Comparison of ENCODE assay signal across 15 mouse cellular contexts in the genomic region with DNA sequence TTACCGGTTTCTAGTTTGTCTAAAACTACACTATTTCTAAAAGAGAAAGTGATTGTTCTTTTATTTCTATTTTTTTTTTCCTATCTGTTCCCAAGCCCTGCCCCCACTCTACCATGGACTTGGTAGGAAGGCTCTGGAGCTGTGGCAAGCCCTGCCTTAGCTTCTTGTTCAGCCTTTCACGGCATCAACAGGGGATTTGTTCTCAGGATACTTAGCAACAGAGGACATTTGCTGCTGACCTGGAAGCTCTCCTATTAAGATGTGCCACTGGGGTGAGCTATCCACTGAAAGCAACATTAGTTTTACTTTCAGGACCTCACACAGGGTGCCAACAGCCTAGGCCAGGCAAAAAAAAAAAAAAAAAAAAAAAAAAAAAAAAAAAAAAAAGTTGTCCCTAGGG. TPM values are rescaled to one million over a fixed set of nuclear protein-coding genes. Genes with fewer than 3 reads are reported as not detected.
DNase-seq lines count a peak whose midpoint lies in the region; ATAC-seq and TF ChIP-seq lines count a peak whose summit lies in the region.
"Had no signal": no experiment of that assay in that cellular context is flagged by ENCODE, and none has a peak within 500 bp of the region (broad histone marks: within the 10 kb centered on the region; RNA-seq: fewer than 3 reads in every experiment).

No protein-coding gene starts in this region.

- H3K4me3 ChIP-seq in kidney, embryonic 15.5 days (replicated peaks), result peak overlapping the region; percentile 50; the same call in 1 of the 2 replicates
- H3K4me3 ChIP-seq in embryonic facial prominence, embryonic 14.5 days (ENCODE audit: low read depth, low read length), result peak overlapping the region; percentile 41; the same call in 1 of the 2 replicates
- H3K4me3 ChIP-seq in hindbrain, embryonic 15.5 days, result peak overlapping the region; percentile 43
- H3K4me3 ChIP-seq in neural tube, embryonic 14.5 days (ENCODE audit: low read depth, low read length), result no peak overlapping the region
- no peak overlapping the region for H3K4me3 ChIP-seq in stomach, postnatal 0 days (ENCODE audit: low read depth, low read length)

- H3K9me3 ChIP-seq in kidney, embryonic 15.5 days (replicated peaks), result no peaks in the 10 kb centered on the region
- H3K9me3 ChIP-seq in embryonic facial prominence, embryonic 14.5 days (ENCODE audit: control insufficient read depth, low read length), result no peaks in the 10 kb centered on the region
- no peaks in the 10 kb centered on the region for H3K9me3 ChIP-seq in hindbrain, embryonic 15.5 days
- no peaks in the 10 kb centered on the region for H3K9me3 ChIP-seq in neural tube, embryonic 14.5 days (ENCODE audit: control insufficient read depth, low read length)
- no peaks in the 10 kb centered on the region for H3K9me3 ChIP-seq in stomach, postnatal 0 days (ENCODE audit: control insufficient read depth, low read length)

- no peaks in the 10 kb centered on the region for H3K36me3 ChIP-seq in kidney, embryonic 15.5 days
- no peaks in the 10 kb centered on the region for H3K36me3 ChIP-seq in embryonic facial prominence, embryonic 14.5 days (ENCODE audit: control insufficient read depth, insufficient read depth, low read length)
- no peaks in the 10 kb centered on the region for H3K36me3 ChIP-seq in hindbrain, embryonic 15.5 days
- no peaks in the 10 kb centered on the region for H3K36me3 ChIP-seq in neural tube, embryonic 14.5 days (ENCODE audit: control insufficient read depth, insufficient read depth, low read length)
- H3K36me3 ChIP-seq in stomach, postnatal 0 days (ENCODE audit: control insufficient read depth, insufficient read depth, low read length), result no peaks in the 10 kb centered on the region

- peaks cover 29% of the 10 kb centered on the region for H3K4me1 ChIP-seq in kidney, embryonic 15.5 days
- 0 out of 2 replicates have a peak, but pooled peaks cover 3% of the 10 kb centered on the region for H3K4me1 ChIP-seq in embryonic facial prominence, embryonic 14.5 days (ENCODE audit: control insufficient read depth, insufficient read depth, low read length)
- H3K4me1 ChIP-seq in hindbrain, embryonic 15.5 days (replicated peaks), result peaks cover 29% of the 10 kb centered on the region
- H3K4me1 ChIP-seq in neural tube, embryonic 14.5 days (ENCODE audit: control insufficient read depth, insufficient read depth, low read length), result peaks cover 15% of the 10 kb centered on the region; the same call in 1 of the 2 replicates
- H3K4me1 ChIP-seq in stomach, postnatal 0 days (replicated peaks; ENCODE audit: control insufficient read depth, insufficient read depth), result peaks cover 6% of the 10 kb centered on the region

- TF ChIP-seq CTCF in stomach, postnatal 0 days (IDR thresholded peaks at IDR 0.05; ENCODE audit: low read depth), result no peak

- no peak for DNase-seq in kidney, adult 18-20 months
- DNase-seq in embryonic facial prominence, embryonic 14.5 days (ENCODE audit: low spot score), result no peak
- DNase-seq in gastrocnemius, postnatal 36 days, result no peak
- no peak for DNase-seq in frontal cortex, postnatal 25 days (ENCODE audit: low spot score in 2 of 2)
- no peak for DNase-seq in stomach, postnatal 0 days (ENCODE audit: low spot score)
- DNase-seq: adrenal gland, postnatal 25 days; cerebellum, adult 8-10 months; thymus, postnatal 4 days had no signal

- peaks cover 98% of the 10 kb centered on the region for H3K27me3 ChIP-seq in kidney, embryonic 15.5 days
- H3K27me3 ChIP-seq in embryonic facial prominence, embryonic 14.5 days (replicated peaks; ENCODE audit: control insufficient read depth, insufficient read depth, low read length), result peaks cover 86% of the 10 kb centered on the region
- H3K27me3 ChIP-seq in hindbrain, embryonic 15.5 days, result no peaks in the 10 kb centered on the region
- no peaks in the 10 kb centered on the region for H3K27me3 ChIP-seq in neural tube, embryonic 14.5 days (ENCODE audit: control insufficient read depth, insufficient read depth, low read length)
- H3K27me3 ChIP-seq in stomach, postnatal 0 days (ENCODE audit: control insufficient read depth, insufficient read depth, low read length), result peaks cover 26% of the 10 kb centered on the region
- H3K27me3 ChIP-seq: Patski had no signal

- no peak overlapping the region for H3K9ac ChIP-seq in kidney, embryonic 15.5 days
- no peak overlapping the region for H3K9ac ChIP-seq in embryonic facial prominence, embryonic 14.5 days (ENCODE audit: low read depth, low read length)
- H3K9ac ChIP-seq in hindbrain, embryonic 15.5 days, result no peak overlapping the region
- no peak overlapping the region for H3K9ac ChIP-seq in neural tube, embryonic 14.5 days (replicated peaks; ENCODE audit: low read depth, low read length)
- H3K9ac ChIP-seq in stomach, postnatal 0 days (ENCODE audit: low read length), result no peak overlapping the region
- H3K9ac ChIP-seq: liver, embryonic 14.5 days had no signal

- no peak for TF ChIP-seq EP300 in stomach, postnatal 0 days (optimal IDR thresholded peaks at IDR 0.05)

- WGBS in kidney, embryonic 15.5 days, result 5% methylated on average over 2 of the region's 2 CpGs
- 3% methylated on average over 2 of the region's 2 CpGs for WGBS in embryonic facial prominence, embryonic 14.5 days
- WGBS in hindbrain, embryonic 15.5 days, result 7% methylated on average over 2 of the region's 2 CpGs
- WGBS in neural tube, embryonic 14.5 days, result 11% methylated on average over 2 of the region's 2 CpGs
- WGBS in stomach, postnatal 0 days, result 12% methylated on average over 2 of the region's 2 CpGs

- no peak for ATAC-seq in kidney, embryonic 15.5 days (replicated peaks; ENCODE audit: low FRiP score)
- no peak for ATAC-seq in embryonic facial prominence, embryonic 14.5 days (ENCODE audit: low read depth)
- ATAC-seq in hindbrain, embryonic 15.5 days (ENCODE audit: low FRiP score, low read depth), result no peak
- ATAC-seq in neural tube, embryonic 14.5 days (ENCODE audit: low read depth), result no peak
- ATAC-seq in stomach, postnatal 0 days (ENCODE audit: low FRiP score, low TSS enrichment), result no peak
- ATAC-seq: inflammation-experienced regulatory T-cells, adult 6 months; Patski had no signal

- H3K4me2 ChIP-seq in kidney, embryonic 15.5 days, result peak overlapping the region; percentile 61
- 0 out of 2 replicates have a peak overlapping the region, but pooled peaks have one; percentile 3 for H3K4me2 ChIP-seq in embryonic facial prominence, embryonic 14.5 days (ENCODE audit: low read depth, low read length)
- H3K4me2 ChIP-seq in hindbrain, embryonic 15.5 days, result peak overlapping the region; percentile 65
- peak overlapping the region; percentile 65; the same call in 1 of the 2 replicates for H3K4me2 ChIP-seq in neural tube, embryonic 14.5 days (ENCODE audit: low read depth, low read length)
- no peak overlapping the region for H3K4me2 ChIP-seq in stomach, postnatal 0 days (replicated peaks; ENCODE audit: low read depth)

- H3K27ac ChIP-seq in kidney, embryonic 15.5 days, result 0 out of 2 replicates have a peak overlapping the region, but pooled peaks have one; percentile 37
- H3K27ac ChIP-seq in embryonic facial prominence, embryonic 14.5 days (replicated peaks; ENCODE audit: low read depth, low read length), result no peak overlapping the region
- H3K27ac ChIP-seq in hindbrain, embryonic 15.5 days (replicated peaks), result no peak overlapping the region
- H3K27ac ChIP-seq in neural tube, embryonic 14.5 days (ENCODE audit: low read depth, low read length), result no peak overlapping the region
- no peak overlapping the region for H3K27ac ChIP-seq in stomach, postnatal 0 days (replicated peaks)
- H3K27ac ChIP-seq: liver, embryonic 14.5 days; macrophage had no signal

- intact Hi-C loops in gastrocnemius, postnatal 36 days (cut with DNase I), result no loop called here

RNA-seq across cellular contexts. Expression of a gene that starts 15.4 kb away (rescaled TPM):
- polyA plus RNA-seq in kidney, embryonic 15.5 days (2015; fragmentation: Nextera tagmentation; extraction: Ambion mirVana), result 8.9 and 9.2 TPM in 2 replicates
- polyA plus RNA-seq in embryonic facial prominence, embryonic 14.5 days (2014; fragmentation: Nextera tagmentation; extraction: Ambion mirVana), result 2.9 and 3.4 TPM in 2 replicates
- polyA plus RNA-seq in hindbrain, embryonic 15.5 days (2015; fragmentation: Nextera tagmentation; extraction: Ambion mirVana), result 11.0 and 16.4 TPM in 2 replicates
- 10.4 and 11.0 TPM in 2 replicates for polyA plus RNA-seq in neural tube, embryonic 14.5 days (2014; fragmentation: Nextera tagmentation; extraction: Ambion mirVana)
- not detected for total RNA-seq in gastrocnemius, postnatal 36 days (2021)
- polyA plus RNA-seq in stomach, postnatal 0 days (2015; fragmentation: Nextera tagmentation; extraction: Ambion mirVana), result 0.02 TPM in 1 of 2 replicates, not detected in the other
- polyA plus RNA-seq: inflammation-experienced regulatory T-cells, adult 6 months; macrophage had no signal

Comparison
In these comparisons a context has a peak if more than half of its experiments do, and no peak if none do; other contexts are left out.
1. H3K4me3 ChIP-seq: peak in kidney, embryonic 15.5 days (single experiment), embryonic facial prominence, embryonic 14.5 days (single experiment) and hindbrain, embryonic 15.5 days (single experiment); none in neural tube, embryonic 14.5 days (single experiment) and stomach, postnatal 0 days (single experiment).